Mouse (Mus musculus) left cerebral cortex, adult 9 months (tissue): ENCODE measurements around the gene Cd48.

Experiments used
- DNase-seq, 2 experiments: peaks; one replicate each; pipeline ENCODE4 v3.0.0; 2022; ENCODE audit warnings: low spot score in 2 of 2

Gene Cd48

DNA sequence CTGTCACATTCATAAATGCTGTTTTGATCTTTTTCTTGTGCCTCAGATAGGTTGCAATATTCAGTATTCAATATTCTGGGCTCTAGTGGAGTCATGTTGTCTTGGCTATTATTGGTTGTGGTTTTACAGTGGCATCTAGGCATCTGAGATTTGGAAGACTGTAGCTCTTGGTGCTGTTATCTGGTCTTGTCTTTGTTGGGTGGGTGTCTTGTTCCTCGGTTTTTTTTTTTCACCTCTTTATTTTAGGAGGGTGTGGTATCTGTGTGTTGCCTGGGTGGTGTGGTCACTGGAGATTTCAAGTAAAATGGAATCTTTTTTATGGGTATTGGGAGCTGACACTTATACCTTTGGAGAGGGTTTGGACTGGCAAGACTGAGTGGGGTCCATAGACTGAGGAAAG is 12.1 kb downstream of the Cd48 start:
- no peak for DNase-seq

DNA sequence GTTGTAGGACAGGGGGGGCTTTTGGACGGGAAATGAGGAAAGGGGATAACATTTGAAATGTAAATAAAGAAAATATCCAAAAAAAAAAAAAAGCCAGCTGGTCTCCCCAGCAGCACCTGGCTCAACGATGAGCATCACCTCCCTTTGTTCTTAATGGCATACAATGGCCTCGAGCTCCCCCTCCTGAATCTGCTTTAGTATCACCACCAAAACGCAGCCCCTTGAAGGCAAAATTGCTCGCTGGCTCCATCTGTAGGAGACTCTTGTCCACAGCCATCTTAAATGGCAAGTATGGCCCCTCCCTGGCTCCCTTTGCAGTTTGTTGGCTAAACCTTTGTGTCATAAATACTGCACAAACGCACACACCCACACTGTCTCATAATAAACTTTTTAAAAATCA is 17.2 kb downstream of the Cd48 start:
- peak in 1 of 2 experiments; percentile 25 for DNase-seq

DNA sequence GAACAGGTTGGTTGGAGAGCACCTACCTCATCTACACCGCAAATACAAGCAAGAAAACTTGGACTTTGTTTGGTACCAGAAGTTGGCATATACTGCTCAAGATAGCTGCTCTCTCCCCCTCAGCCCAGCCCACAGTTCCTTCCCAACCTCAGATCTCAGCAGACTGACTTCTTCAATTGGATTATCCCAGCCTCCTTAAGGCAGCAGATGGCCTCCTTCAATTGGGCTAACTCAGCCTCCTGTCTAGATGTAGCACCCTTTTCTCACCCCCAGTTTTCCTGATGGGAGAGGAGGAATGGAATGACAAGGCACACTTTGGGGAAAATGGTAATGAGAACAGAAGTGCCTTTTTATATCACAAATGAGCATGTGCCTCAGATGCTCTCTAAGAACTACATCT is 31.9 kb downstream of the Cd48 start:
- peak; percentile 3 to 29 for DNase-seq

DNA sequence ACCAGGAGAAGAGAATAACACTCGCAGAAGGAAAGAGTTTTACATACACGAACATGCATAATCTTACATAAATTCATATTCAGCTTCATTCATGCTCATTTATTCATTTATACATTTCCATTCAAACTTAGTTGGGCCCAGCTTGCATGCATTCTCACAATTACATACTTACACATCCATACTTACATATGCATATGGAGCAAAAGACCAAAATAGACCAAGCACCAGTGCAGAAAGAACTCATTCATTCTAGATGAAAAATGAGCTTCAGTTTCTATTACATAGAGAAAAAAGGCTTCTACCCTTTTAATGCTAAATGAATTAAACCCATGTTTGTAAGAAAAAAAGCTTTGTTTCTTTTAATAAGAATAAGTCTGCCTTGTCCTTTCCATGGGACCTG is 33.6 kb downstream of the Cd48 start:
- no peak for DNase-seq

DNA sequence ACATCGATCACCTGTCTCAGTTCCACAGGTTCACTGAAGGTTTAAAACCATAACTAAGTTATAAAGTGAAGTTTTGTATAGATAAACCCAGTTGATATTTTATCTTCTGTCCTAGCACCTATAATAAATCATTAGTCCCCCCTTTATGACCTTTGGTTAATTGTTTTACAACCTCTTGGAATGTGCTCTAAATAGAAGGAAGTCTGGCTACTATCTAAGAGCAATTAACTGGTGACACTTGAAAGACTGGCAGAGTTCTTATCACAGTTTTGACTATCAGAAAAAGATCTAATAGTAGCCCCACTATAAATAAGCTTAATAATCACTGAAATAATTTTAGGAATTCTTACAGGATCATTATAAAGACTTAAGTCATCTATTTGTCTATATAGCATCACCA is 34.4 kb downstream of the Cd48 start:
- no peak for DNase-seq

DNA sequence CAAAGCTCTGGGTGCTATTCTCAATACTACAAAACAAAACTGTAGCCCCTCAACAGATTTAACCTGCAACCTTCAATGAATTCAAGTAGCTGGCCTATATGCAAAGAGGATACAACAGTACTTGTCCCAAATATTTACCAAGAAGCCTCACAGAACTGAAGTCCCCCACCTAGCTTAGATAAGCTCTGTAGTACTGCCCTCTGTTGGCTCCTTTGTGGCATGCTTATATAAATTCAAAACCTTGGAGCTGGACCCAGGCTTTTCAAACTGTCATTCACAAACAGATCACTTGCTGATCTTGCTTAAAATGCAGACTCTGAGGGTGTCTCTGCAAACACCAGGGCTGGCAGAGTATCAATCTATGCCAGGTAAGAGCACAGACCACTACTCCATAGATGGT is 49.4 kb downstream of the Cd48 start:
- DNase-seq = no peak

DNA sequence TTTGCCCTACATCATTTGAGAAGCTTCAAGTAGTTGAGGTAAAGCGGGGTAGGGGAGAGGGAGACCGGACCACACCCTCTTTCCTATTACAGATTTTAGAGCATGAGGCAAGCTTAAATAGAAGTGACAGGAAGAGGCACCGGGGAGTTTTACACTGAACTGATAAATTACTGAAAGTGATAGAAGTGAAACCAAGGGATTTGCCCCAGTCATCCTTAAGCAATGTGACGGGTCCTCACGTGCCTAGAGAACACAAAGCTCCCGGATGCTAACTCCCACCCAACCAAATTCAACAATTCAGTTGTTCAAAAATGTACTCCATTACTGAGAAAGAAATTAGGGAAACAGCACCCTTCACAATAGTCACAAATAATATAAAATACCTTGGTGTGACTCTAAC is 53.1 kb downstream of the Cd48 start:
- DNase-seq = no peak

DNA sequence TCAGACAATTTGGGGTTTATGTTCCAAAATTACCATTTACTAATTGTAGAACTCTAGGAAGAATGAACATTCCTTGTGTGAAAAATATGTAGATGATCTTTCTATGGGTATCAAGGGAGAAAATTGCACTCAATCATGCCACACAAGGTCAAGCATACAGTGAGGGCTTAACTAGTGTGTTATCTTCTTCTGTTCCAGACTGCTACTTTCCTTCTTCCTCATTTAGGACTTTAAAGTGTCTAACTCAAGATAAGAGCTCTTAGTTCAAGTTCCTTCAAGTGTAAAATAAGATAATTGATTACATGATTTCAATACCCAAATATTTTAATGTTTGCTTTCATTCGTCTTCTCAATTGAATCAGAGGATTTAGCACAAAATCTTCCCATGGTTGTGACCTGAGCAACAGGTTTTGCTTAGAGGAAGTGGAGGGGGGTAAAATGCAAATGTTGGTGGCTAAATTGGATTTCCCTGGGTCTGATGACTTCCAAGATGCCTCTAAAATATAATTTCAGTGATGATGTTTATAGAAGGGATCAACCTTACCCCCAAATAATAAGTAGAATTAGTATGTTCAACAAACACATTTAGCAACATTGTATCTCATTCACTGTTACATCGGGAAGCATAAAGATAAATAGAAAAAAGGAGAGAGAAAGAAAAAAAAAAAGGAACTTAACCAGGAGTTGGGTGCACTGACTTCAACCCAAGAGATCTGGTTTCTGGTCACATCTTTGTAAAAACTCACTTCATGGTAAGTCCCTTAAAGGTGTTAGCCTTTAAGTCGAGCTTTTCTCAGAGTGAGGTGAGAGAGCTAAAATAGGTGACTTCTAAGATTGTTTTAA is 66.5 kb downstream of the Cd48 start:
- DNase-seq = no peak
